Mouse (Mus musculus) retina, embryonic 14.5 days (tissue): Measurements from ENCODE around the gene Kif1b.
"Not testable (repeated sequence)": the region's sequence is repeated elsewhere in the genome, so short reads cannot be mapped to it uniquely, and the experiment has no call there.

ENCODE experiments used
- DNase-seq: peaks from one replicate; pipeline ENCODE4 v3.0.0-alpha.2; 2015; ENCODE audit warnings: low spot score

Gene Kif1b

DNA sequence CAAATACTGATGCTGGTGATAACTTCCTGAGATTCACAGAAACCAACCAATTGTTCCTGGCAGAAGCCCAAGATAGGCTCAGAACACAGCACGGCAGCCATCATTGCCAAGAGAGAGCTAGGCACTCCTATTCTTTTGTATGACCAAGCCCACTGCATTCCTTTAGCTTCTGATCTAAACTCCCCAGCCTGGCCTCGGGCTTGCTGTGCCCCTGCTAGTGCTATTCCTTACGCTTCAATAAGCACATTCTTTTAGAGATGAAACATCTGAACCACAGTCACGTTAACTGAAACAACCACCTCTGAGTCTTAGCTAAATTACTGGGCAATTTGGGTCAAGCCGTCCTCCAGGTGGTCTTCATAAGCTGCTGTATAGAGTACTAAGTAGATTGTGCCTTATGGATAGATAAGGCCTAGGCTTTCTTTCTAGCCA lies 87.4 kb downstream of the Kif1b start:
- DNase-seq = peak; percentile 83

DNA sequence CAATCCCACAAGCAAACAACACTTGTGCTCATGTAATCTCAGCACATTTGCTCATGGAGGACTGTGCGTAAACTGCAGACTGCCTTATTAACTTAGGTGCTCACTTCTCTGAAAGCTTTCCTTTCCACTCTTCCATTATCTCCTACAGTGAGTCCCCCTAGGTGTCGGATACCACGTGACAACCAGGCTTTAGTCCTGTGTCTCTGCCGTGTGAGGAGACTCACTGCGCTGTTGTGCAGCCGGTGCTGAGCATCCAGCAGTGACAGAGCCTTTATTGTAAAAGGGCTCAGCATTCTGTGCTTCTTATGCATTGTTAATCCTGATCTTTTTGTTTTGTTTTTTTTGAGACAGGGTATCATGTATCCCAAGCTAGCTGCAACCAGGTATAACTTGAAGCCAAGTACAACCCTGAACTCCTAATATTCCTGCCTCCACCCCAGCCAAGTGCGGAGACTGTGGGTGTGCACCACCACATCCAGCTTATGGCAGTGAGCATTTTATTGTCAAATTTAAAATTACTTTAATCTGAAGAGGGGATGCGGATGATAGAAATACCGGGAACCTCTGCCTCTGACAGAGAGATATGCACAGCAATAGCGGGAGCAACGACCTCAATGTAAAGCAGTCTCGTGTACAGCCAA lies 88.0 kb downstream of the Kif1b start:
- DNase-seq = peak; percentile 5

- DNase-seq = no peak
Measured at GRCm38 (mm10) chr4:149218476-149218875, 89.0 kb downstream of the Kif1b start.

GRCm38 (mm10) chr4:149215982-149216381 lies 91.5 kb downstream of the Kif1b start:
- DNase-seq = no peak

DNA sequence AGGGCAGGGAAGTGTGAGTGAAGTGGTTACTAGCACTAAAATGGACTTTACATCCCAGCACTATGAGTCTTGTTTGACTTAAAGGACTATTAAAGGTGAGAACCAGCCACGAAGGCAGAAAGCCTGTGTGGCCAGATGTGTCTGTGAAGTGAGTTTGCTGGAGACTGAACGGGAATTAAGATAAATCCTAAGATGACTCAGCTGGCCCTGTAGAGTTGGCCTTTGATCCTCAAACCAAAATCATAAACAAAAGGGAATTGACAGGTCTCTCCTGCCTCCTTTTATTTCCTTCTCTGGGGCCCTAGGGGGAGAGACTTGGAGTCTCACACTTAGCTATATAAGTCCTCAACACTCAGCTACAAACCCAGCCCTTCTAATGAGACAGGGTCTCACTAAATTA lies 92.1 kb downstream of the Kif1b start:
- DNase-seq = no peak

DNA sequence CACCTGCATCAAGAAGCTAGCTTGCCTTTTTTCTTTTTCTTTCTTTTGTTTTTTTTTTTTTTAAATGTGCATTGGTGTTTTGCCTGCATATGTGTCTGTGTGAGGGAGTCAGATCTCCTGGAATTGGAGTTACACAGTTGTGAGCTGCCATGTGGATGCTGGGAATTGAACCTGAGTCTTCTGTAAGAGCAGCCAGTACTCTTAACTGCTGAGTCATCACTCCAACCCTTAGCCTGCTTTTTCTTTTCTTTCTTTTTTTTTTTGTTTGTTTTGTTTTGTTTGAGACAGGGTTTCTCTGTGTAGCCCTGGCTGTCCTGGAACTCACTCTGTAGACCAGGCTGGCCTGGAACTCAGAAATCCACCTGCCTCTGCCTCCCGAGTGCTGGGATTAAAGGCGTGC lies 93.0 kb downstream of the Kif1b start:
- DNase-seq = not testable (repeated sequence)

GRCm38 (mm10) chr4:149213466-149213865 lies 94.0 kb downstream of the Kif1b start:
- DNase-seq = no peak

DNA sequence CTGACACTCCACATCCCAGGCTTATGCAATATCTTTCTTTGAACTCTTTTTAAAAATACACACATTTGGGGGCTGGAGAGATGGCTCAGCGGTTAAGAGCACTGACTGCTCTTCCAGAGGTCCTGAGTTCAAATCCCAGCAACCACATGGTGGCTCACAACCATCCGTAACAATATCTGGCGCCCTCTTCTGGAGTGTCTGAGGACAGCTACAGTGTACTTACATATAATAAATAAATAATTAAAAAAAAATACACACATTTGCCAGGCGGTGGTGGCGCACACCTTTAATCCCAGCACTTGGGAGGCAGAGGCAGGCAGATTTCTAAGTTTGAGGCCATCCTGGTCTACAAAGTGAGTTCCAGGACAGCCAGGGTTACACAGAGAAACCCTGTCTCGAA lies 96.1 kb downstream of the Kif1b start:
- DNase-seq = not testable (repeated sequence)

GRCm38 (mm10) chr4:149202467-149202866 lies 105.0 kb downstream of the Kif1b start:
- DNase-seq = no peak

DNA sequence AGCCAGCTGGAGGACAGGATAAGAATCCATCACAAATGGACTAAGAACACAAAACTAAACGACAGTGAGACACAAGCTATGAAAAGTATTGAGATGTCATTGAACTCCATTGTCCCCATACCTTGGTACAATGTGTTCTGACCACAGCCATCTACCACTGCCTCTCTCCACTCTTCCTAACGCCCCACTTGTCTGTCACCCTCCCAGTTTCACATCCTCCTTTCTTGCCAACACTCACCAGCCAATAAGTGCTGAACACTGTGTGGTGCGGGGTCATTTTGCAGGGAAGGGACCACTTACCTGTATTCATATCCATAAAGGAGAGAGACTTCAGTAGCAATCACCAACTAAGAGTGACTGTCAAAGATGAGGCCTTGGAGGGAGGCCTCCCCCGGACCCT lies 106.4 kb downstream of the Kif1b start:
- DNase-seq = no peak

DNA sequence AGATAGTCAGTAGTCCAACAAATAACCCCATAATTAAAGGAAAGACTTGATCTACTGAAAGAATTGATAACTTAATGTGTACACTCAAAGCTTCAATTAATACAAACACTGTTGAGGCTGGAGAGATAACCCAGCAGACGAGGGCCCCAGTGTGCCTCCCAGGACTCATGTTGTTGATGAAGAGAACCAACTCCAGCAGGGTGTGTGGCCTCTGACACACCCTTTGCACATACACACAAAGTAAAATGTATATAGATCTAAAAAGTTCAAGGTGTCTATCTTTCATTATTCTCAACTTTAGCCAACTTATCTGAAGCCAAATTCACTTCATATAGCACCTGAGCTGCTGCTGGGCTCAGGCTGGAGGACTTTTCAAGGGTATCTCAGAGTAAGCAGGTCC lies 110.3 kb downstream of the Kif1b start:
- no peak for DNase-seq

DNA sequence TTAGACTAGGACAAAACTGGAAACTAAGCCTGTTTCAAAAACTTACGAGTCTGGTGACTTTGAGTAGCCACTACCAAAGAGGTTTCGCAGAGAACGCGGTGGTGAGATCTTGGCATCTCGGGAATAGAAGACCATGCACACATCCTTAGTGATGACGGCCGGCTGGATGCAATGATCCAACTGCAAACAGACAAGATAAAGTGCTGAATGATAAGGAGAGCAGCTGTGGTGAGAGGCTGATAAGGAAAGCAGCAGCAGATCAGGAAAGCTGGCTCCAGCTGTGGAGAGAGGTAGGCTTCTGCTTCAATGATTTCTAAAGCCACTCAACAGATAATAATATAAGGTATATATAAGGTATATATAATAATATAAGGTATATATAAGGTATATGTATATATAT lies 116.4 kb downstream of the Kif1b start:
- DNase-seq = no peak

GRCm38 (mm10) chr4:149188563-149188962 lies 118.9 kb downstream of the Kif1b start:
- DNase-seq = no peak

GRCm38 (mm10) chr4:149182755-149183154 lies 124.7 kb downstream of the Kif1b start:
- DNase-seq = peak; percentile 24

DNA sequence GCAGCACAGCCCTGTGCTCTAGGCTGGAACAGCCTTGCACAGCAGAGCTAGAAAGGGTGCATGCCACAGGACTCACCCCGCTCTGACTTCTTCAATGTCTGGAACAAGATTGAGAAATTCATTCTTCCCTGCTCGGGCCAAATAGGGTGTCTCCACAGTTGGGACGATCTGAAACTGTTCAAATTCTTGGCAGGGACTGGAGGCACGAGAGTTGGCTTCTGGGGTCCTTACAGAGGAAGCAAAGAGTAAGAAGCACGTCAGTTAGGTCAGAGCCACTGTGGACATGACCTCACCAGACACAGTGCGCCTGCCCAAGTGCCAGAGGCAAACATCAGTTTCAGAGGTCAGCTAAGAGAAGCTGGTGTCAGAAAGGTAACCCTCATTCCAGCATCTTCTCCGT lies 125.3 kb downstream of the Kif1b start:
- DNase-seq = no peak

DNA sequence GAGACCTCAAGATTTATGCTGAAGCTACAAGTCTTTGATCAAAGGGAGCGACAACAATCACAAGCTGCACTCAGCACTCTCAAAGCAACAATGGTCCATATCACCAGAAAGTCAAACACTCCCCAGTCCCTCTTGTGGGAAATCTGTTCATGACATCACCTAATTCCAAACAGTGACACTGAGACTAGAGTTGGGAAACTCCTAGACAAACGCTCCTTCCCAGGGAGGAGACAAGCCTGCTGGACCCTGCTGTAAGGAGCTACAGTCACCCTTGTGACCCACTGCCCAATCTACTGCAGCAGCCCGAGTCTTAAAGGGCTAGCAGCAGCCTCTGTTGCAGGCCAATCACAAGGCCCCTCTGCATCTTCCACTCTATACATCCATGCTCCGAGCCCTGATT lies 127.9 kb downstream of the Kif1b start:
- DNase-seq = no peak

DNA sequence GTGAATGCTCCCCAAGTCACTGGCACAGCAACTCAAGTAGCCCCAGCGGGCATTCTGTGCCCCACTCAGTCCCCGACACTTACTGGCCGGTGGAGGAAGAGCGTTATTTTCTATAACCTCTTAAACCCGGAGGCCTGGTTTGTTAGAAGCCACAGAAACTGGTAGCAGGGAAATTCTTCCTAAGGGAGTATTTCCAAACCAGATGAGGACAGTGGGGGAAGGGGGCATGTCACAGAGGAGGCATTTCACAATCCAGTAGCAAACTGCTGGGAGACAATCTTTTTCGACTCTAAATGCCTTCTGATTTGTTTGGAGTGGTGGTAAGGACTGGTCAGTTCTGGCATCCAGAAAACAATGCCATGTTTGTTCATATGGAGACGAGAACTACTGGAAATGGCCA lies 128.3 kb downstream of the Kif1b start:
- no peak for DNase-seq

GRCm38 (mm10) chr4:149178328-149178727 lies 129.2 kb downstream of the Kif1b start:
- no peak for DNase-seq

- DNase-seq = no peak
Measured at GRCm38 (mm10) chr4:149177046-149177445, 130.4 kb downstream of the Kif1b start.

DNA sequence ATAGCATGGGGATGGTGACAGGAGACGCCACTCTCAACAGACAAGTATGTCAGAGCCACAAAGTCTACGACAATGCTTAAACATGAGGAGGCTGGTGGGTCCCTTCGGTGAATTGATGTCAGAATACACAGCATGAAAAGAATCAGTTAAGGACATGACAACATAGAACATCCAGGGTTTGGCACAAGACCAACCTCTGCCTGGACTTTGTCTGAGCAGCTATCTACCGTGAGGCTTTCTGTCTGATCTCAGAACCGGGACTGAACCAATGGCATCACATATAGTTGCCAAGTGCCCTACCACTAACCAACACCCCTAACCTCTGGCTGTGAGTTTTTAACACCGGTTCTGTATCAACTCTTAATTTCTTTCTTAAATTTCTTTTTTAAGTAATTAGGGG lies 130.8 kb downstream of the Kif1b start:
- no peak for DNase-seq

- no peak for DNase-seq
Measured at GRCm38 (mm10) chr4:149173661-149174060, 133.8 kb downstream of the Kif1b start.

DNA sequence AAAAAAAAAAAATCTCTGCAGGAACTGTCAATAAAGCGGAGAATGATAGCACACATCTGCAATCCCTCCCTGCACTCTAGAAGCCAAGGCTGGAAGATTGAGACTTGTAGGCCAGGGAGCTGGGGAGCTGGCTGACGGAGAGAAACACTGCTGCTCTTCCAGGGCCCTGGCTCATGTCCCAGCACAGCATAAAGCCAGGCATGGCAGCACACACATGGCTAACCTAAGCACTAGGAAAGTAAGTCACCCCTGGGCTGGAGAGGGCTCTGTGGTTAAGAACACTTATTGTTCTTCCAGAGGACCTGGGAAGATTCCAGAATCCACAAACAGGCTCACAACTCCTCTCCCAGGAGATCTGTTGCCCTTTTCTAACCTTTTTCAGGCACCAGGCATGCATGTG lies 134.8 kb downstream of the Kif1b start:
- no peak for DNase-seq

DNA sequence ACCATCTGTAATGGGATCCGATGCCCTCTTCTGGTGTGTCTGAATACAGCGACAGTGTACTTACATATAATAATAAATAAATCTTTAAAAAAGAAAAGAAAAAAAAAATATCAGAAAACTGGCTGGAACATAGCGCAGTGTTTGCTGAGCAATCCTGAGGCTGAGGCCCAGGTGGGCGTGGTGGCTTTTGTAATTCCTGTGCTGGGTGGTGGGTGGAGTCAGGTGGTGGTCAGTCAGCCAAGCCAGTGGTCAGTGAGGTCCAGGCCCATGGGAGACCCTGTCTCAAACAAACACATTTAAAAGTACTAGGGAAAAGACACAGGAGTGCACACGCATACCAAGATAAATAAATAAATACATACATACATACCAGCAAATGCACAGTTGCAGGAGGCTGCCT lies 135.4 kb downstream of the Kif1b start:
- no peak for DNase-seq

DNA sequence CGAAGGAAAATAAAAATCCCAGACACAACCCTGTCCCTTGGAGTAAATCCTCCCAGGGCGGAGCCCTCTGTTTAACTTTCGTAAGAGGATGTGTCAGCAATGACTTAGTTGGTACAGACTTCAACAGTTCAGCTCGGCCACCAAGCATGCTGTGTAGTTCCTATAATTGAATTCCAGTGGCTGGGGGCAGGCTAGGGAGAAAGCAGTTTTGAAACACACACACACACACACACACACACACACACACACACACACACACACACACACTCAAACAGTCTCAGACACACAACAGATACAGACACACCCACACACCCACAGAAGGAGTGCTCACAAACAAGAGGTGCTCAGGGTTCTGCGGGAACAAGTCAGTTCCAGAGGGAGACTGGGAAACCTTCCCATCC lies 135.9 kb downstream of the Kif1b start:
- DNase-seq = no peak
